In the genomic region with DNA sequence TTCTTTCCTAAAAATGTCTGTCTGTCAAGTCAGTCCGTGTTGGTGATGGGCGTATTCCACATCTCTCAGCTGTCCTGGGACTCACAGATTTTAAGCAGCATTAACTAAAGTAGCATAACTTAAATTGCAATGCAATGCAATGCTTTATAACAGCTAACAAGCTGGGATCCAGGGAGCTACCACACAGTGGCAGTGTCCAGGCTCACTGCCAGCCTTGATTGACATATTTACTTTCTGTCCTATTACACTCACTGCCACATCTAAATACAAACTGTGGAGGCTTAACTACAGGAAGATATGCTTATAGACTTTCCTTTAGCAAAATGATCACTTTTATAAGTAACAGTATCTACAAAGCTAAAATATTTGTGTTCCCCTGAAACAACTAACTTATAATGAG, we compare ENCODE assay signal across 17 mouse cellular contexts. TPM values are rescaled to one million over a fixed set of nuclear protein-coding genes. Genes with fewer than 3 reads are reported as not detected.
DNase-seq lines count a peak whose midpoint lies in the region; ATAC-seq and TF ChIP-seq lines count a peak whose summit lies in the region.
"Had no signal": no experiment of that assay in that cellular context is flagged by ENCODE, and none has a peak within 500 bp of the region (broad histone marks: within the 10 kb centered on the region; RNA-seq: fewer than 3 reads in every experiment).

No protein-coding gene starts in this region.

- TF ChIP-seq POLR2A in liver, adult 2 months (IDR thresholded peaks at IDR 0.05; ENCODE audit: extremely low read depth, insufficient read depth, low read length): no peak

- no peak overlapping the region for H3K4me2 ChIP-seq in heart, postnatal 0 days (ENCODE audit: low read depth, low read length)
- no peak overlapping the region for H3K4me2 ChIP-seq in liver, embryonic 12.5 days
- H3K4me2 ChIP-seq: limb, embryonic 12.5 days had no signal

- no peak overlapping the region for H3K27ac ChIP-seq in heart, postnatal 0 days (ENCODE audit: low read depth)
- no peak overlapping the region for H3K27ac ChIP-seq in liver, adult 2 months (replicated peaks; ENCODE audit: insufficient read depth, low read depth, low read length)
- no peak overlapping the region for H3K27ac ChIP-seq in liver, embryonic 12.5 days
- H3K27ac ChIP-seq: left cerebral cortex, adult 2 months; limb, embryonic 12.5 days had no signal

- H3K27me3 ChIP-seq in heart, postnatal 0 days (ENCODE audit: control insufficient read depth, insufficient read depth, low read length): no peaks in the 10 kb centered on the region
- H3K27me3 ChIP-seq in liver, adult 2 months (ENCODE audit: control insufficient read depth, insufficient read depth, low read length): no peaks in the 10 kb centered on the region
- no peaks in the 10 kb centered on the region for H3K27me3 ChIP-seq in liver, embryonic 12.5 days (replicated peaks)
- H3K27me3 ChIP-seq: CH12.LX; limb, embryonic 12.5 days had no signal

- no peak overlapping the region for H3K9ac ChIP-seq in heart, postnatal 0 days (replicated peaks; ENCODE audit: low read depth, low read length)
- H3K9ac ChIP-seq in liver, adult 2 months (ENCODE audit: low read depth, low read length): no peak overlapping the region
- H3K9ac ChIP-seq in liver, embryonic 12.5 days: no peak overlapping the region
- H3K9ac ChIP-seq: limb, embryonic 12.5 days had no signal

- peak; percentile 32 for DNase-seq in adrenal gland, postnatal 10 days
- DNase-seq in adrenal gland, adult 8-10 months: no peak
- no peak for DNase-seq in heart, postnatal 0 days (ENCODE audit: low spot score)
- no peak for DNase-seq in heart, postnatal 36 days
- DNase-seq in liver, adult 2 months (ENCODE audit: extremely low read depth, low read depth, low spot score): peak; percentile 71
- peak; percentile 22 for DNase-seq in right cerebral cortex, postnatal 4 days
- DNase-seq in right cerebral cortex, adult 2 months (ENCODE audit: low spot score in 2 of 2): no peak
- DNase-seq: cerebellum, adult 18-20 months; gastrocnemius, postnatal 10 days; heart, postnatal 4 days; right cerebral cortex, postnatal 14 days had no signal

- 79% methylated on average over 2 of the region's 2 CpGs for WGBS in heart, postnatal 0 days
- 71% methylated on average over 2 of the region's 2 CpGs for WGBS in liver, adult 2 months
- 82% methylated on average over 2 of the region's 2 CpGs for WGBS in liver, embryonic 12.5 days (ENCODE audit: insufficient replicate concordance)

- peak; percentile 26 for TF ChIP-seq CTCF in heart, postnatal 0 days (IDR thresholded peaks at IDR 0.05; ENCODE audit: low read depth)
- TF ChIP-seq CTCF in liver, adult 2 months (IDR thresholded peaks at IDR 0.05; ENCODE audit: low read depth, low read length): peak; percentile 62

- peaks cover 6% of the 10 kb centered on the region; the same call in 1 of the 2 replicates for H3K4me1 ChIP-seq in heart, postnatal 0 days (ENCODE audit: control insufficient read depth, insufficient read depth)
- peaks cover 16% of the 10 kb centered on the region for H3K4me1 ChIP-seq in liver, adult 2 months (ENCODE audit: control insufficient read depth, insufficient read depth, low read length)
- peaks cover 8% of the 10 kb centered on the region for H3K4me1 ChIP-seq in liver, embryonic 12.5 days
- H3K4me1 ChIP-seq: limb, embryonic 12.5 days had no signal

- peaks cover 11% of the 10 kb centered on the region; the same call in 1 of the 2 replicates for H3K79me2 ChIP-seq in liver, adult 2 months (ENCODE audit: control insufficient read depth, insufficient read depth, low read length)

- H3K4me3 ChIP-seq in heart, postnatal 0 days (ENCODE audit: low read depth, low read length): no peak overlapping the region
- no peak overlapping the region for H3K4me3 ChIP-seq in liver, adult 2 months (ENCODE audit: insufficient read depth, low read depth, low read length)
- H3K4me3 ChIP-seq in liver, embryonic 12.5 days: no peak overlapping the region
- H3K4me3 ChIP-seq: left cerebral cortex, adult 2 months; limb, embryonic 12.5 days had no signal

- no peak for ATAC-seq in heart, postnatal 0 days (ENCODE audit: insufficient read depth, low read depth)
- no peak for ATAC-seq in liver, embryonic 12.5 days
- ATAC-seq: activated CD4-positive, CD25-positive, alpha-beta regulatory T cell, adult 4 months; midbrain, embryonic 16.5 days had no signal

- intact Hi-C loops in heart, postnatal 36 days (cut with DNase I): no loop called here

- H3K36me3 ChIP-seq in heart, postnatal 0 days (replicated peaks; ENCODE audit: control insufficient read depth, insufficient read depth, low read length): peaks cover 20% of the 10 kb centered on the region
- H3K36me3 ChIP-seq in liver, adult 2 months (ENCODE audit: control insufficient read depth, insufficient read depth, low read length): peaks cover 9% of the 10 kb centered on the region; the same call in 1 of the 2 replicates
- H3K36me3 ChIP-seq in liver, embryonic 12.5 days: peaks cover 29% of the 10 kb centered on the region

- no peaks in the 10 kb centered on the region for H3K9me3 ChIP-seq in heart, postnatal 0 days (replicated peaks; ENCODE audit: control insufficient read depth, low read length)
- no peaks in the 10 kb centered on the region for H3K9me3 ChIP-seq in liver, embryonic 12.5 days (replicated peaks)
- H3K9me3 ChIP-seq: limb, embryonic 12.5 days had no signal

- TF ChIP-seq EP300 in heart, postnatal 0 days (IDR thresholded peaks at IDR 0.05; ENCODE audit: low read depth): no peak

RNA-seq across cellular contexts. Expression of a gene that starts 29.0 kb away (rescaled TPM):
- 10 to 100 TPM; 48.4 to 53.4 TPM for total RNA-seq in adrenal gland, postnatal 10 days (2021)
- 10 to 100 TPM; 58.4 to 74.0 (median 63.4) TPM for total RNA-seq in adrenal gland, adult 8-10 months (2022)
- 19.0 and 19.2 TPM in 2 replicates for total RNA-seq in heart, postnatal 0 days (2014; rRNA removed; ENCODE audit: low replicate concordance)
- polyA plus RNA-seq in heart, postnatal 0 days (2015; fragmentation: Nextera tagmentation; extraction: Ambion mirVana): 49.0 and 53.0 TPM in 2 replicates
- 10 to 100 TPM; 26.4 to 32.7 TPM for total RNA-seq in heart, postnatal 36 days (2021)
- total RNA-seq in liver, adult 2 months (2014; rRNA removed): 36.9 and 40.9 TPM in 2 replicates
- 29.4 and 44.5 TPM in 2 replicates for polyA plus RNA-seq in liver, adult 2 months (2012; rRNA removed)
- polyA plus RNA-seq in liver, embryonic 12.5 days (2016; fragmentation: Nextera tagmentation; extraction: Ambion mirVana): 27.9 and 30.9 TPM in 2 replicates

RNA-seq across cellular contexts. Expression of a gene that starts 38.3 kb away (rescaled TPM):
- 10 to 100 TPM; 11.5 to 17.4 TPM for total RNA-seq in adrenal gland, postnatal 10 days (2021)
- total RNA-seq in adrenal gland, adult 8-10 months (2022): under 1 TPM in 1 of 4 experiments, not detected in 3; 0.35 TPM
- total RNA-seq in heart, postnatal 0 days (2014; rRNA removed; ENCODE audit: low replicate concordance): 51.9 and 68.1 TPM in 2 replicates
- polyA plus RNA-seq in heart, postnatal 0 days (2015; fragmentation: Nextera tagmentation; extraction: Ambion mirVana): 62.2 and 70.3 TPM in 2 replicates
- total RNA-seq in heart, postnatal 36 days (2021): 1,000 to 10,000 TPM in 1 of 2 experiments, 100 to 1,000 TPM in 1; 760 to 1,125 TPM
- 0.37 TPM in 1 of 2 replicates, not detected in the other for total RNA-seq in liver, adult 2 months (2014; rRNA removed)
- not detected in 2 replicates for polyA plus RNA-seq in liver, adult 2 months (2012; rRNA removed)
- polyA plus RNA-seq in liver, embryonic 12.5 days (2016; fragmentation: Nextera tagmentation; extraction: Ambion mirVana): not detected in 2 replicates
- total RNA-seq: CH12.LX; left cerebral cortex, adult 2 months had no signal
- polyA plus RNA-seq: activated CD4-positive, CD25-positive, alpha-beta regulatory T cell, adult 4 months; limb, embryonic 12.5 days; midbrain, embryonic 16.5 days had no signal

Comparison
In these comparisons a context has a peak if more than half of its experiments do, and no peak if none do; other contexts are left out.
1. DNase-seq: peak in adrenal gland, postnatal 10 days (single experiment), liver, adult 2 months (single experiment) and right cerebral cortex, postnatal 4 days (single experiment); none in adrenal gland, adult 8-10 months (single experiment), heart, postnatal 0 days (single experiment), heart, postnatal 36 days (0 of 2) and right cerebral cortex, adult 2 months (0 of 2).
2. RNA of a gene that starts 38.3 kb away (total RNA-seq): 760 to 1,125 TPM in heart, postnatal 36 days; 51.9 to 68.1 TPM in heart, postnatal 0 days, 11.5 to 17.4 TPM in adrenal gland, postnatal 10 days, 0.37 TPM in liver, adult 2 months and 0.35 TPM in adrenal gland, adult 8-10 months; every median in the first group is over 10 times any median in the second.